Mouse (Mus musculus): ENCODE data around the gene Strn4. TPM values are rescaled to one million over a fixed set of nuclear protein-coding genes. Genes with fewer than 3 reads are reported as not detected.

Gene Strn4
- polyA plus RNA-seq, 1 experiment from 2014 or later: 98.4 TPM

GRCm38 (mm10) chr7:16820271-16820763, 4.6 kb downstream of the Strn4 start:
- peaks cover 32% of the 10 kb centered on the region for H3K4me1 ChIP-seq (ENCODE audit: insufficient read depth, low read length)
- no peak for ATAC-seq (ENCODE audit: low FRiP score, low TSS enrichment)
- H3K4me3 ChIP-seq (ENCODE audit: low read length): no peak overlapping the region
- H3K4me2 ChIP-seq (replicated peaks; ENCODE audit: low read depth, low read length): no peak overlapping the region
- H3K36me3 ChIP-seq (ENCODE audit: insufficient read depth, low read length): peaks cover 16% of the 10 kb centered on the region
- no peaks in the 10 kb centered on the region for H3K27me3 ChIP-seq (ENCODE audit: insufficient read depth, low read length)
- 68% methylated on average over 5 of the region's 5 CpGs for WGBS
- H3K9ac ChIP-seq (replicated peaks; ENCODE audit: low read length): no peak overlapping the region
- H3K27ac ChIP-seq (ENCODE audit: low read length): no peak overlapping the region
- H3K9me3 ChIP-seq (ENCODE audit: low read length): no peaks in the 10 kb centered on the region

- no peak overlapping the region for H3K4me3 ChIP-seq (ENCODE audit: low read length)
- no peaks in the 10 kb centered on the region for H3K9me3 ChIP-seq (ENCODE audit: low read length)
- H3K9ac ChIP-seq (replicated peaks; ENCODE audit: low read length): no peak overlapping the region
- no peak overlapping the region for H3K4me2 ChIP-seq (replicated peaks; ENCODE audit: low read depth, low read length)
- no peaks in the 10 kb centered on the region for H3K27me3 ChIP-seq (ENCODE audit: insufficient read depth, low read length)
- ATAC-seq (ENCODE audit: low FRiP score, low TSS enrichment): no peak
- peaks cover 21% of the 10 kb centered on the region for H3K36me3 ChIP-seq (ENCODE audit: insufficient read depth, low read length)
- H3K4me1 ChIP-seq (ENCODE audit: insufficient read depth, low read length): peaks cover 32% of the 10 kb centered on the region
- H3K27ac ChIP-seq (ENCODE audit: low read length): no peak overlapping the region
- 38% methylated on average over 3 of the region's 3 CpGs for WGBS
Measured at GRCm38 (mm10) chr7:16821091-16821490, 5.4 kb downstream of the Strn4 start.

GRCm38 (mm10) chr7:16821669-16822101, 6.0 kb downstream of the Strn4 start:
- no peaks in the 10 kb centered on the region for H3K27me3 ChIP-seq (ENCODE audit: insufficient read depth, low read length)
- 77% methylated on average over 4 of the region's 4 CpGs for WGBS
- no peak overlapping the region for H3K4me2 ChIP-seq (replicated peaks; ENCODE audit: low read depth, low read length)
- no peaks in the 10 kb centered on the region for H3K9me3 ChIP-seq (ENCODE audit: low read length)
- no peak overlapping the region for H3K27ac ChIP-seq (ENCODE audit: low read length)
- peaks cover 32% of the 10 kb centered on the region for H3K4me1 ChIP-seq (ENCODE audit: insufficient read depth, low read length)
- peaks cover 27% of the 10 kb centered on the region for H3K36me3 ChIP-seq (ENCODE audit: insufficient read depth, low read length)
- no peak overlapping the region for H3K9ac ChIP-seq (replicated peaks; ENCODE audit: low read length)
- no peak for ATAC-seq (ENCODE audit: low FRiP score, low TSS enrichment)
- H3K4me3 ChIP-seq (ENCODE audit: low read length): no peak overlapping the region

GRCm38 (mm10) chr7:16823734-16824133, 8.0 kb downstream of the Strn4 start:
- H3K9ac ChIP-seq (replicated peaks; ENCODE audit: low read length): no peak overlapping the region
- no peak for ATAC-seq (ENCODE audit: low FRiP score, low TSS enrichment)
- 67% methylated on average over 5 of the region's 5 CpGs for WGBS
- H3K9me3 ChIP-seq (ENCODE audit: low read length): no peaks in the 10 kb centered on the region
- H3K4me1 ChIP-seq (ENCODE audit: insufficient read depth, low read length): peaks cover 17% of the 10 kb centered on the region
- H3K27ac ChIP-seq (ENCODE audit: low read length): no peak overlapping the region
- H3K27me3 ChIP-seq (ENCODE audit: insufficient read depth, low read length): no peaks in the 10 kb centered on the region
- H3K4me3 ChIP-seq (ENCODE audit: low read length): no peak overlapping the region
- no peak overlapping the region for H3K4me2 ChIP-seq (replicated peaks; ENCODE audit: low read depth, low read length)
- H3K36me3 ChIP-seq (ENCODE audit: insufficient read depth, low read length): peaks cover 46% of the 10 kb centered on the region

- Histone ChIP-seq H3K36me3 (ENCODE audit: insufficient read depth, low read length) (peaks cover 66% of the 10 kb centered on the region), H3K4me1 (ENCODE audit: insufficient read depth, low read length) (peaks cover 4% of the 10 kb centered on the region; the same call in 1 of the 2 replicates), H3K4me3 (ENCODE audit: low read length) (no peak overlapping the region), H3K27ac (ENCODE audit: low read length) (no peak overlapping the region), H3K9ac (replicated peaks; ENCODE audit: low read length) (no peak overlapping the region), H3K27me3 (ENCODE audit: insufficient read depth, low read length) (no peaks in the 10 kb centered on the region), H3K9me3 (ENCODE audit: low read length) (no peaks in the 10 kb centered on the region), H3K4me2 (replicated peaks; ENCODE audit: low read depth, low read length) (no peak overlapping the region)
- no peak for ATAC-seq (ENCODE audit: low FRiP score, low TSS enrichment)
- 83% methylated on average over 10 of the region's 10 CpGs for WGBS
Measured at GRCm38 (mm10) chr7:16825785-16826184, 10.1 kb downstream of the Strn4 start.

- no peak overlapping the region for H3K4me3 ChIP-seq (ENCODE audit: low read length)
- H3K27me3 ChIP-seq (ENCODE audit: insufficient read depth, low read length): no peaks in the 10 kb centered on the region
- 79% methylated on average over 5 of the region's 5 CpGs for WGBS
- no peaks in the 10 kb centered on the region for H3K4me1 ChIP-seq (ENCODE audit: insufficient read depth, low read length)
- H3K36me3 ChIP-seq (ENCODE audit: insufficient read depth, low read length): peaks cover 74% of the 10 kb centered on the region
- no peaks in the 10 kb centered on the region for H3K9me3 ChIP-seq (ENCODE audit: low read length)
- no peak overlapping the region for H3K27ac ChIP-seq (ENCODE audit: low read length)
- H3K9ac ChIP-seq (replicated peaks; ENCODE audit: low read length): no peak overlapping the region
- ATAC-seq (ENCODE audit: low FRiP score, low TSS enrichment): no peak
- no peak overlapping the region for H3K4me2 ChIP-seq (replicated peaks; ENCODE audit: low read depth, low read length)
Measured at GRCm38 (mm10) chr7:16826571-16826970, 10.9 kb downstream of the Strn4 start.

- Histone ChIP-seq H3K27me3 (ENCODE audit: insufficient read depth, low read length) (no peaks in the 10 kb centered on the region), H3K4me2 (replicated peaks; ENCODE audit: low read depth, low read length) (no peak overlapping the region), H3K9me3 (ENCODE audit: low read length) (no peaks in the 10 kb centered on the region), H3K4me1 (ENCODE audit: insufficient read depth, low read length) (no peaks in the 10 kb centered on the region), H3K36me3 (ENCODE audit: insufficient read depth, low read length) (peaks cover 80% of the 10 kb centered on the region), H3K4me3 (ENCODE audit: low read length) (no peak overlapping the region), H3K27ac (ENCODE audit: low read length) (no peak overlapping the region), H3K9ac (replicated peaks; ENCODE audit: low read length) (0 out of 2 replicates have a peak overlapping the region, but pooled peaks have one; percentile 19)
- no peak for ATAC-seq (ENCODE audit: low FRiP score, low TSS enrichment)
- 76% methylated on average over 4 of the region's 4 CpGs for WGBS
Measured at GRCm38 (mm10) chr7:16827274-16827673, 11.6 kb downstream of the Strn4 start.

GRCm38 (mm10) chr7:16830449-16830848, 14.8 kb downstream of the Strn4 start:
- Histone ChIP-seq H3K36me3 (ENCODE audit: insufficient read depth, low read length) (peaks cover 82% of the 10 kb centered on the region), H3K27ac (ENCODE audit: low read length) (no peak overlapping the region), H3K27me3 (ENCODE audit: insufficient read depth, low read length) (no peaks in the 10 kb centered on the region), H3K4me3 (ENCODE audit: low read length) (no peak overlapping the region), H3K9ac (replicated peaks; ENCODE audit: low read length) (no peak overlapping the region), H3K4me1 (ENCODE audit: insufficient read depth, low read length) (no peaks in the 10 kb centered on the region), H3K4me2 (replicated peaks; ENCODE audit: low read depth, low read length) (no peak overlapping the region), H3K9me3 (ENCODE audit: low read length) (no peaks in the 10 kb centered on the region)
- 76% methylated on average over 9 of the region's 9 CpGs for WGBS
- ATAC-seq (ENCODE audit: low FRiP score, low TSS enrichment): no peak

GRCm38 (mm10) chr7:16837916-16838803, 22.5 kb downstream of the Strn4 start:
- 89% methylated on average over 18 of the region's 18 CpGs for WGBS
- ATAC-seq (ENCODE audit: low FRiP score, low TSS enrichment): no peak

GRCm38 (mm10) chr7:16838804-16839426, 23.2 kb downstream of the Strn4 start:
- Histone ChIP-seq H3K27ac (ENCODE audit: low read length) (no peak overlapping the region), H3K9me3 (ENCODE audit: low read length) (no peaks in the 10 kb centered on the region), H3K4me2 (replicated peaks; ENCODE audit: low read depth, low read length) (no peak overlapping the region), H3K36me3 (ENCODE audit: insufficient read depth, low read length) (peaks cover 43% of the 10 kb centered on the region), H3K4me1 (ENCODE audit: insufficient read depth, low read length) (peaks cover 18% of the 10 kb centered on the region), H3K27me3 (ENCODE audit: insufficient read depth, low read length) (no peaks in the 10 kb centered on the region), H3K4me3 (ENCODE audit: low read length) (no peak overlapping the region), H3K9ac (replicated peaks; ENCODE audit: low read length) (no peak overlapping the region)
- WGBS: 81% methylated on average over 6 of the region's 6 CpGs
- ATAC-seq (ENCODE audit: low FRiP score, low TSS enrichment): no peak

More at GRCm38 (mm10) chr7:16837916-16838803, 22.5 kb downstream of the Strn4 start:
- H3K9ac ChIP-seq (replicated peaks; ENCODE audit: low read length): no peak overlapping the region
- peaks cover 45% of the 10 kb centered on the region for H3K36me3 ChIP-seq (ENCODE audit: insufficient read depth, low read length)
- H3K4me1 ChIP-seq (ENCODE audit: insufficient read depth, low read length): peaks cover 10% of the 10 kb centered on the region; the same call in 1 of the 2 replicates
- no peak overlapping the region for H3K27ac ChIP-seq (ENCODE audit: low read length)
- no peak overlapping the region for H3K4me2 ChIP-seq (replicated peaks; ENCODE audit: low read depth, low read length)
- no peaks in the 10 kb centered on the region for H3K27me3 ChIP-seq (ENCODE audit: insufficient read depth, low read length)
- no peaks in the 10 kb centered on the region for H3K9me3 ChIP-seq (ENCODE audit: low read length)
- H3K4me3 ChIP-seq (ENCODE audit: low read length): no peak overlapping the region
